Mouse (Mus musculus) liver, embryonic 11.5 days (tissue): ENCODE measurements around the gene Cenpv. TPM values are rescaled to one million over a fixed set of nuclear protein-coding genes. Genes with fewer than 3 reads are reported as not detected.
"Not testable (repeated sequence)": the region's sequence is repeated elsewhere in the genome, so short reads cannot be mapped to it uniquely, and the experiment has no call there.

Experiments
- ATAC-seq: fragments of 200-750 bp; cut with Nextera tagmentation; replicated peaks from 2 replicates; pipeline ENCODE4 v1.8.0; 2017; ENCODE audit warnings: moderate number of reproducible peaks, mild to moderate bottlenecking, moderate TSS enrichment, moderate library complexity; ENCODE audit not compliant: low FRiP score
- DNase-seq: peaks from one replicate; pipeline ENCODE4 v3.0.0-alpha.2; 2017; ENCODE audit warnings: low spot score
- H3K27ac ChIP-seq: fragments of 300-500 bp; sonication (generic); 2 replicates; pipeline ENCODE4 v1.5.1; 2014; ENCODE audit warnings: mild to moderate bottlenecking, low read depth, low read length, control low read depth
- H3K27me3 ChIP-seq: fragments of 300-500 bp; sonication (generic); replicated peaks from 2 replicates; pipeline ENCODE4 v1.6.1; 2014; ENCODE audit warnings: low read length, mixed read lengths; ENCODE audit not compliant: control insufficient read depth, insufficient read depth
- H3K36me3 ChIP-seq: fragments of 300-500 bp; sonication (generic); 2 replicates; pipeline ENCODE4 v1.6.1; 2014; ENCODE audit warnings: mild to moderate bottlenecking, low read length, moderate library complexity, mixed read lengths; ENCODE audit not compliant: control insufficient read depth, insufficient read depth
- H3K4me1 ChIP-seq: fragments of 300-500 bp; sonication (generic); replicated peaks from 2 replicates; pipeline ENCODE4 v1.6.1; 2014; ENCODE audit warnings: low read length, mixed read lengths; ENCODE audit not compliant: control insufficient read depth, insufficient read depth
- H3K4me2 ChIP-seq: fragments of 300-500 bp; sonication (generic); 2 replicates; pipeline ENCODE4 v1.6.1; 2014; ENCODE audit warnings: mild to moderate bottlenecking, control low read depth, moderate library complexity
- H3K4me3 ChIP-seq: fragments of 300-500 bp; sonication (generic); 2 replicates; pipeline ENCODE4 v1.5.1; 2014; ENCODE audit warnings: low read depth, low read length, control low read depth
- H3K9ac ChIP-seq: fragments of 300-500 bp; sonication (generic); 2 replicates; pipeline ENCODE4 v1.6.1; 2014; ENCODE audit warnings: low read depth, low read length, control low read depth
- H3K9me3 ChIP-seq: fragments of 300-500 bp; sonication (generic); 2 replicates; pipeline ENCODE4 v1.6.1; 2016; ENCODE audit warnings: low read length, inconsistent platforms, mixed read lengths; ENCODE audit not compliant: control insufficient read depth
- WGBS: fragments of 180-500 bp; shearing (Covaris S2); extraction: QIAGEN DNeasy Blood & Tissue Kit; methylation state at CpG from one replicate; pipeline ENCODE4 v1.1.7; 2014; 5-methylcytosine and 5-hydroxymethylcytosine counted together
- polyA plus RNA-seq: library from polyadenylated mRNA; unstranded; fragments of >200 nt; fragmentation: Nextera tagmentation; extraction: Ambion mirVana; gene quantifications from 2 replicates; pipeline ENCODE4 v1.2.1, GENCODE M21; 2014

The Cenpv gene
- polyA plus RNA-seq, 1 experiment from 2014 or later = 38.4 TPM

GRCm38 (mm10) chr11:62537089-62537488 is 2.0 kb downstream of the Cenpv start:
- H3K4me2 ChIP-seq = no peak overlapping the region
- no peaks in the 10 kb centered on the region for H3K9me3 ChIP-seq
- 84% methylated on average over 8 of the region's 8 CpGs for WGBS
- H3K4me1 ChIP-seq = peaks cover 5% of the 10 kb centered on the region; the same call in 1 of the 2 replicates
- 0 out of 2 replicates have a peak, but pooled peaks cover 2% of the 10 kb centered on the region for H3K27me3 ChIP-seq
- ATAC-seq = no peak
- no peaks in the 10 kb centered on the region for H3K36me3 ChIP-seq
- H3K4me3 ChIP-seq = no peak overlapping the region
- H3K9ac ChIP-seq = no peak overlapping the region
- DNase-seq = no peak
- H3K27ac ChIP-seq = no peak overlapping the region

- ATAC-seq = no peak
- WGBS = 33% methylated on average over 2 of the region's 2 CpGs
Measured at GRCm38 (mm10) chr11:62522283-62522682, 16.8 kb downstream of the Cenpv start.

GRCm38 (mm10) chr11:62518991-62519390 is 20.1 kb downstream of the Cenpv start:
- Histone ChIP-seq H3K4me1 (no peaks in the 10 kb centered on the region), H3K9me3 (no peaks in the 10 kb centered on the region), H3K27ac (no peak overlapping the region), H3K9ac (no peak overlapping the region), H3K4me2 (no peak overlapping the region), H3K27me3 (no peaks in the 10 kb centered on the region), H3K4me3 (no peak overlapping the region), H3K36me3 (no peaks in the 10 kb centered on the region)
- no peak for ATAC-seq
- 33% methylated on average over 2 of the region's 2 CpGs for WGBS
- no peak for DNase-seq

More at GRCm38 (mm10) chr11:62522283-62522682, 16.8 kb downstream of the Cenpv start:
- no peaks in the 10 kb centered on the region for H3K27me3 ChIP-seq
- no peak overlapping the region for H3K27ac ChIP-seq
- peaks cover 2% of the 10 kb centered on the region; the same call in 1 of the 2 replicates for H3K36me3 ChIP-seq
- no peak for DNase-seq
- no peak overlapping the region for H3K4me3 ChIP-seq
- no peaks in the 10 kb centered on the region for H3K9me3 ChIP-seq
- H3K4me2 ChIP-seq = no peak overlapping the region
- no peak overlapping the region for H3K9ac ChIP-seq
- no peaks in the 10 kb centered on the region for H3K4me1 ChIP-seq

GRCm38 (mm10) chr11:62513311-62513710 is 25.8 kb downstream of the Cenpv start:
- H3K4me3 ChIP-seq = no peak overlapping the region
- ATAC-seq (no peak), DNase-seq (no peak)
- H3K4me2 ChIP-seq = no peak overlapping the region
- H3K9ac ChIP-seq = no peak overlapping the region
- WGBS = 80% methylated on average over 6 of the region's 6 CpGs
- no peaks in the 10 kb centered on the region for H3K9me3 ChIP-seq
- H3K4me1 ChIP-seq = no peaks in the 10 kb centered on the region
- no peak overlapping the region for H3K27ac ChIP-seq
- H3K27me3 ChIP-seq = no peaks in the 10 kb centered on the region
- H3K36me3 ChIP-seq = no peaks in the 10 kb centered on the region

- no peaks in the 10 kb centered on the region for H3K9me3 ChIP-seq
- DNase-seq = no peak
- H3K27ac ChIP-seq = no peak overlapping the region
- no peaks in the 10 kb centered on the region for H3K4me1 ChIP-seq
- H3K9ac ChIP-seq = no peak overlapping the region
- no peaks in the 10 kb centered on the region for H3K27me3 ChIP-seq
- whole genome bisulfite sequencing = 78% methylated on average over 8 of the region's 8 CpGs
- H3K4me2 ChIP-seq = no peak overlapping the region
- H3K4me3 ChIP-seq = no peak overlapping the region
- no peaks in the 10 kb centered on the region for H3K36me3 ChIP-seq
- ATAC-seq = no peak
Measured at GRCm38 (mm10) chr11:62512529-62513080, 26.5 kb downstream of the Cenpv start.

- H3K4me1 ChIP-seq = no peaks in the 10 kb centered on the region
- no peak for DNase-seq
- H3K36me3 ChIP-seq = no peaks in the 10 kb centered on the region
- H3K9ac ChIP-seq = no peak overlapping the region
- no peak overlapping the region for H3K4me2 ChIP-seq
- ATAC-seq = no peak
- WGBS = 88% methylated on average over 13 of the region's 13 CpGs
- no peak overlapping the region for H3K27ac ChIP-seq
- no peak overlapping the region for H3K4me3 ChIP-seq
- no peaks in the 10 kb centered on the region for H3K9me3 ChIP-seq
- H3K27me3 ChIP-seq = no peaks in the 10 kb centered on the region
Measured at GRCm38 (mm10) chr11:62511444-62512202, 27.4 kb downstream of the Cenpv start.

- 92% methylated on average over 5 of the region's 5 CpGs for WGBS
- no peaks in the 10 kb centered on the region for H3K36me3 ChIP-seq
Measured at GRCm38 (mm10) chr11:62510956-62511355, 28.1 kb downstream of the Cenpv start.

GRCm38 (mm10) chr11:62509571-62509970 is 29.5 kb downstream of the Cenpv start:
- H3K9ac ChIP-seq = no peak overlapping the region
- H3K9me3 ChIP-seq = no peaks in the 10 kb centered on the region
- WGBS = 73% methylated on average over 3 of the region's 3 CpGs
- H3K36me3 ChIP-seq = no peaks in the 10 kb centered on the region
- H3K4me1 ChIP-seq = no peaks in the 10 kb centered on the region
- ATAC-seq = no peak
- no peak overlapping the region for H3K4me2 ChIP-seq
- DNase-seq = no peak
- no peak overlapping the region for H3K27ac ChIP-seq
- H3K27me3 ChIP-seq = no peaks in the 10 kb centered on the region
- H3K4me3 ChIP-seq = no peak overlapping the region

More at GRCm38 (mm10) chr11:62510956-62511355, 28.1 kb downstream of the Cenpv start:
- Histone ChIP-seq H3K27me3 (no peaks in the 10 kb centered on the region), H3K4me1 (no peaks in the 10 kb centered on the region), H3K4me2 (no peak overlapping the region), H3K9ac (no peak overlapping the region), H3K9me3 (no peaks in the 10 kb centered on the region), H3K27ac (no peak overlapping the region), H3K4me3 (no peak overlapping the region)
- ATAC-seq (no peak), DNase-seq (no peak)

- not testable (repeated sequence) for H3K36me3 ChIP-seq, H3K27ac ChIP-seq, H3K9me3 ChIP-seq, H3K4me1 ChIP-seq, H3K4me2 ChIP-seq, H3K27me3 ChIP-seq, ATAC-seq, H3K9ac ChIP-seq, DNase-seq, H3K4me3 ChIP-seq
- 92% methylated on average over 5 of the region's 5 CpGs for WGBS
Measured at GRCm38 (mm10) chr11:62508816-62509215, 30.2 kb downstream of the Cenpv start.
